ENCODE assay signal across 8 mouse cellular contexts in genomic region chr2:56025059-56025458, GRCm38 (mm10).
DNase-seq lines count a peak whose midpoint lies in the region; ATAC-seq and TF ChIP-seq lines count a peak whose summit lies in the region.

No protein-coding gene starts in this region.

- WGBS in hindbrain, embryonic 12.5 days, result 6% methylated on average over 5 of the region's 5 CpGs
- WGBS in limb, embryonic 14.5 days, result 10% methylated on average over 5 of the region's 5 CpGs

- no peak overlapping the region for H3K27ac ChIP-seq in hindbrain, embryonic 12.5 days
- H3K27ac ChIP-seq in limb, embryonic 14.5 days (replicated peaks; ENCODE audit: low read depth, low read length), result no peak overlapping the region

- H3K9me3 ChIP-seq in hindbrain, embryonic 12.5 days (replicated peaks), result no peaks in the 10 kb centered on the region
- no peaks in the 10 kb centered on the region for H3K9me3 ChIP-seq in limb, embryonic 14.5 days (ENCODE audit: control insufficient read depth, low read length)

- no peaks in the 10 kb centered on the region for H3K27me3 ChIP-seq in hindbrain, embryonic 12.5 days
- H3K27me3 ChIP-seq in limb, embryonic 14.5 days (ENCODE audit: control insufficient read depth, insufficient read depth, low read length), result no peaks in the 10 kb centered on the region
- H3K27me3 ChIP-seq in splenic B cell, adult 2 months (ENCODE audit: control insufficient read depth, insufficient read depth, low read length, poor library complexity, severe bottlenecking), result no peaks in the 10 kb centered on the region

- ATAC-seq in hindbrain, embryonic 12.5 days (ENCODE audit: low FRiP score), result 0 out of 2 replicates have a peak, but pooled peaks have one; percentile 43
- 0 out of 2 replicates have a peak, but pooled peaks have one; percentile 65 for ATAC-seq in limb, embryonic 14.5 days (ENCODE audit: low FRiP score, low read depth)

- no peak overlapping the region for H3K4me3 ChIP-seq in hindbrain, embryonic 12.5 days
- no peak overlapping the region for H3K4me3 ChIP-seq in limb, embryonic 14.5 days (replicated peaks; ENCODE audit: low read length)

- no peak overlapping the region for H3K4me2 ChIP-seq in hindbrain, embryonic 12.5 days (replicated peaks)
- H3K4me2 ChIP-seq in limb, embryonic 14.5 days (replicated peaks; ENCODE audit: low read depth, low read length, severe bottlenecking), result no peak overlapping the region

- H3K9ac ChIP-seq in hindbrain, embryonic 12.5 days, result no peak overlapping the region
- no peak overlapping the region for H3K9ac ChIP-seq in limb, embryonic 14.5 days (ENCODE audit: low read depth, low read length, severe bottlenecking)

- H3K36me3 ChIP-seq in hindbrain, embryonic 12.5 days, result no peaks in the 10 kb centered on the region
- no peaks in the 10 kb centered on the region for H3K36me3 ChIP-seq in limb, embryonic 14.5 days (ENCODE audit: control insufficient read depth, insufficient read depth, low read length)
- no peaks in the 10 kb centered on the region for H3K36me3 ChIP-seq in splenic B cell, adult 2 months (ENCODE audit: control insufficient read depth, insufficient read depth, low read length, poor library complexity, severe bottlenecking)

- no peak for TF ChIP-seq POLR2A in limb, embryonic 14.5 days (IDR thresholded peaks at IDR 0.05; ENCODE audit: borderline replicate concordance, extremely low read depth, insufficient read depth, insufficient read length)

- no peaks in the 10 kb centered on the region for H3K4me1 ChIP-seq in hindbrain, embryonic 12.5 days
- no peaks in the 10 kb centered on the region for H3K4me1 ChIP-seq in limb, embryonic 14.5 days (ENCODE audit: control insufficient read depth, insufficient read depth, low read length)

- peak; percentile 9 to 14 for DNase-seq in cerebellum, adult 18-20 months
- DNase-seq in cerebellum, adult 9-11 months, result no peak
- DNase-seq in thymus, postnatal 4 days, result peak; percentile 6
- DNase-seq in thymus, postnatal 36 days, result no peak
- DNase-seq in limb, embryonic 14.5 days (ENCODE audit: low spot score), result peak; percentile 84
- DNase-seq in splenic B cell, adult 2 months (ENCODE audit: low read depth, low spot score), result peak; percentile 2
- no peak for DNase-seq in thymus, postnatal 10 days (ENCODE audit: low spot score in 2 of 2)

Comparison
In these comparisons a context has a peak if more than half of its experiments do, and no peak if none do; other contexts are left out.
1. DNase-seq: peak in cerebellum, adult 18-20 months (2 of 2), thymus, postnatal 4 days (single experiment), limb, embryonic 14.5 days (single experiment) and splenic B cell, adult 2 months (single experiment); none in cerebellum, adult 9-11 months (single experiment), thymus, postnatal 36 days (0 of 2) and thymus, postnatal 10 days (0 of 2).